Mouse (Mus musculus): Measurements from ENCODE around the gene Ttc8. TPM values are rescaled to one million over a fixed set of nuclear protein-coding genes. Genes with fewer than 3 reads are reported as not detected.

Ttc8 gene
- polyA plus RNA-seq, 1 experiment from 2014 or later, result 35.7 TPM

- H3K27me3 ChIP-seq (ENCODE audit: control insufficient read depth, insufficient read depth, low read length), result no peaks in the 10 kb centered on the region
- H3K4me3 ChIP-seq (ENCODE audit: low read depth, low read length), result no peak overlapping the region
- no peak overlapping the region for H3K27ac ChIP-seq (replicated peaks; ENCODE audit: low read depth, low read length)
- WGBS, result 89% methylated on average over 3 of the region's 3 CpGs
- no peak for DNase-seq (ENCODE audit: low spot score)
- H3K4me1 ChIP-seq (ENCODE audit: control insufficient read depth, insufficient read depth, low read length), result no peaks in the 10 kb centered on the region
- H3K9me3 ChIP-seq (ENCODE audit: control insufficient read depth, low read length), result no peaks in the 10 kb centered on the region
- H3K36me3 ChIP-seq (ENCODE audit: control insufficient read depth, insufficient read depth, low read length), result peaks cover 7% of the 10 kb centered on the region; the same call in 1 of the 2 replicates
- no peak overlapping the region for H3K4me2 ChIP-seq (ENCODE audit: low read depth, severe bottlenecking)
- H3K9ac ChIP-seq (ENCODE audit: low read length), result no peak overlapping the region
- no peak for ATAC-seq (ENCODE audit: insufficient number of reproducible peaks, low FRiP score, low TSS enrichment, low read depth)
Measured at GRCm38 (mm10) chr12:98981081-98981480, 60.7 kb downstream of the Ttc8 start.

- Histone ChIP-seq H3K27ac (replicated peaks; ENCODE audit: low read depth, low read length) (no peak overlapping the region), H3K9me3 (ENCODE audit: control insufficient read depth, low read length) (no peaks in the 10 kb centered on the region), H3K9ac (ENCODE audit: low read length) (no peak overlapping the region), H3K4me1 (ENCODE audit: control insufficient read depth, insufficient read depth, low read length) (no peaks in the 10 kb centered on the region), H3K4me3 (ENCODE audit: low read depth, low read length) (no peak overlapping the region), H3K36me3 (ENCODE audit: control insufficient read depth, insufficient read depth, low read length) (no peaks in the 10 kb centered on the region), H3K4me2 (ENCODE audit: low read depth, severe bottlenecking) (no peak overlapping the region), H3K27me3 (ENCODE audit: control insufficient read depth, insufficient read depth, low read length) (no peaks in the 10 kb centered on the region)
- WGBS, result 94% methylated on average over 2 of the region's 2 CpGs
- ATAC-seq (ENCODE audit: insufficient number of reproducible peaks, low FRiP score, low TSS enrichment, low read depth) (no peak), DNase-seq (ENCODE audit: low spot score) (no peak)
Measured at GRCm38 (mm10) chr12:98984785-98985184, 64.4 kb downstream of the Ttc8 start.

GRCm38 (mm10) chr12:98991076-98991829, 70.9 kb downstream of the Ttc8 start:
- Histone ChIP-seq H3K9me3 (ENCODE audit: control insufficient read depth, low read length) (no peaks in the 10 kb centered on the region), H3K4me2 (ENCODE audit: low read depth, severe bottlenecking) (no peak overlapping the region), H3K27me3 (ENCODE audit: control insufficient read depth, insufficient read depth, low read length) (no peaks in the 10 kb centered on the region), H3K36me3 (ENCODE audit: control insufficient read depth, insufficient read depth, low read length) (no peaks in the 10 kb centered on the region), H3K27ac (replicated peaks; ENCODE audit: low read depth, low read length) (no peak overlapping the region), H3K4me3 (ENCODE audit: low read depth, low read length) (no peak overlapping the region), H3K4me1 (ENCODE audit: control insufficient read depth, insufficient read depth, low read length) (no peaks in the 10 kb centered on the region), H3K9ac (ENCODE audit: low read length) (no peak overlapping the region)
- 88% methylated on average over 2 of the region's 2 CpGs for WGBS
- DNase-seq (ENCODE audit: low spot score), result no peak
- ATAC-seq (ENCODE audit: insufficient number of reproducible peaks, low FRiP score, low TSS enrichment, low read depth), result no peak

GRCm38 (mm10) chr12:98991830-98992216, 71.4 kb downstream of the Ttc8 start:
- H3K27me3 ChIP-seq (ENCODE audit: control insufficient read depth, insufficient read depth, low read length), result no peaks in the 10 kb centered on the region
- H3K9me3 ChIP-seq (ENCODE audit: control insufficient read depth, low read length), result no peaks in the 10 kb centered on the region
- H3K36me3 ChIP-seq (ENCODE audit: control insufficient read depth, insufficient read depth, low read length), result no peaks in the 10 kb centered on the region
- no peak overlapping the region for H3K27ac ChIP-seq (replicated peaks; ENCODE audit: low read depth, low read length)
- DNase-seq (ENCODE audit: low spot score) (no peak), ATAC-seq (ENCODE audit: insufficient number of reproducible peaks, low FRiP score, low TSS enrichment, low read depth) (no peak)
- no peak overlapping the region for H3K9ac ChIP-seq (ENCODE audit: low read length)
- 90% methylated on average over 3 of the region's 3 CpGs for WGBS
- no peaks in the 10 kb centered on the region for H3K4me1 ChIP-seq (ENCODE audit: control insufficient read depth, insufficient read depth, low read length)
- no peak overlapping the region for H3K4me2 ChIP-seq (ENCODE audit: low read depth, severe bottlenecking)
- no peak overlapping the region for H3K4me3 ChIP-seq (ENCODE audit: low read depth, low read length)

GRCm38 (mm10) chr12:98993736-98994135, 73.4 kb downstream of the Ttc8 start:
- no peaks in the 10 kb centered on the region for H3K36me3 ChIP-seq (ENCODE audit: control insufficient read depth, insufficient read depth, low read length)
- ATAC-seq (ENCODE audit: insufficient number of reproducible peaks, low FRiP score, low TSS enrichment, low read depth), result no peak
- no peak overlapping the region for H3K4me3 ChIP-seq (ENCODE audit: low read depth, low read length)
- no peaks in the 10 kb centered on the region for H3K27me3 ChIP-seq (ENCODE audit: control insufficient read depth, insufficient read depth, low read length)
- H3K9ac ChIP-seq (ENCODE audit: low read length), result no peak overlapping the region
- H3K9me3 ChIP-seq (ENCODE audit: control insufficient read depth, low read length), result no peaks in the 10 kb centered on the region
- 93% methylated on average over 2 of the region's 2 CpGs for WGBS
- no peak overlapping the region for H3K27ac ChIP-seq (replicated peaks; ENCODE audit: low read depth, low read length)
- H3K4me1 ChIP-seq (ENCODE audit: control insufficient read depth, insufficient read depth, low read length), result no peaks in the 10 kb centered on the region
- DNase-seq (ENCODE audit: low spot score), result no peak
- no peak overlapping the region for H3K4me2 ChIP-seq (ENCODE audit: low read depth, severe bottlenecking)

GRCm38 (mm10) chr12:98994366-98994765, 74.0 kb downstream of the Ttc8 start:
- H3K9ac ChIP-seq (ENCODE audit: low read length), result no peak overlapping the region
- H3K9me3 ChIP-seq (ENCODE audit: control insufficient read depth, low read length), result no peaks in the 10 kb centered on the region
- no peak overlapping the region for H3K27ac ChIP-seq (replicated peaks; ENCODE audit: low read depth, low read length)
- no peak overlapping the region for H3K4me2 ChIP-seq (ENCODE audit: low read depth, severe bottlenecking)
- 97% methylated on average over 3 of the region's 3 CpGs for WGBS
- no peaks in the 10 kb centered on the region for H3K36me3 ChIP-seq (ENCODE audit: control insufficient read depth, insufficient read depth, low read length)
- DNase-seq (ENCODE audit: low spot score) (no peak), ATAC-seq (ENCODE audit: insufficient number of reproducible peaks, low FRiP score, low TSS enrichment, low read depth) (no peak)
- no peak overlapping the region for H3K4me3 ChIP-seq (ENCODE audit: low read depth, low read length)
- no peaks in the 10 kb centered on the region for H3K27me3 ChIP-seq (ENCODE audit: control insufficient read depth, insufficient read depth, low read length)
- H3K4me1 ChIP-seq (ENCODE audit: control insufficient read depth, insufficient read depth, low read length), result no peaks in the 10 kb centered on the region

GRCm38 (mm10) chr12:98995881-98996280, 75.5 kb downstream of the Ttc8 start:
- H3K9ac ChIP-seq (ENCODE audit: low read length), result no peak overlapping the region
- H3K4me1 ChIP-seq (ENCODE audit: control insufficient read depth, insufficient read depth, low read length), result no peaks in the 10 kb centered on the region
- H3K36me3 ChIP-seq (ENCODE audit: control insufficient read depth, insufficient read depth, low read length), result no peaks in the 10 kb centered on the region
- no peak overlapping the region for H3K27ac ChIP-seq (replicated peaks; ENCODE audit: low read depth, low read length)
- no peaks in the 10 kb centered on the region for H3K9me3 ChIP-seq (ENCODE audit: control insufficient read depth, low read length)
- ATAC-seq (ENCODE audit: insufficient number of reproducible peaks, low FRiP score, low TSS enrichment, low read depth) (no peak), DNase-seq (ENCODE audit: low spot score) (no peak)
- H3K4me2 ChIP-seq (ENCODE audit: low read depth, severe bottlenecking), result no peak overlapping the region
- no peak overlapping the region for H3K4me3 ChIP-seq (ENCODE audit: low read depth, low read length)
- 88% methylated on average over 1 of the region's 1 CpGs for WGBS
- no peaks in the 10 kb centered on the region for H3K27me3 ChIP-seq (ENCODE audit: control insufficient read depth, insufficient read depth, low read length)

- Histone ChIP-seq H3K4me2 (ENCODE audit: low read depth, severe bottlenecking) (no peak overlapping the region), H3K27me3 (ENCODE audit: control insufficient read depth, insufficient read depth, low read length) (no peaks in the 10 kb centered on the region), H3K9me3 (ENCODE audit: control insufficient read depth, low read length) (no peaks in the 10 kb centered on the region), H3K9ac (ENCODE audit: low read length) (no peak overlapping the region), H3K4me1 (ENCODE audit: control insufficient read depth, insufficient read depth, low read length) (no peaks in the 10 kb centered on the region), H3K27ac (replicated peaks; ENCODE audit: low read depth, low read length) (no peak overlapping the region), H3K36me3 (ENCODE audit: control insufficient read depth, insufficient read depth, low read length) (no peaks in the 10 kb centered on the region), H3K4me3 (ENCODE audit: low read depth, low read length) (no peak overlapping the region)
- DNase-seq (ENCODE audit: low spot score), result no peak
- 50% methylated on average over 6 of the region's 6 CpGs for WGBS
- ATAC-seq (ENCODE audit: insufficient number of reproducible peaks, low FRiP score, low TSS enrichment, low read depth), result no peak
Measured at GRCm38 (mm10) chr12:98996581-98996988, 76.2 kb downstream of the Ttc8 start.

GRCm38 (mm10) chr12:98997046-98997445, 76.7 kb downstream of the Ttc8 start:
- H3K9ac ChIP-seq (ENCODE audit: low read length), result no peak overlapping the region
- no peaks in the 10 kb centered on the region for H3K27me3 ChIP-seq (ENCODE audit: control insufficient read depth, insufficient read depth, low read length)
- ATAC-seq (ENCODE audit: insufficient number of reproducible peaks, low FRiP score, low TSS enrichment, low read depth) (no peak), DNase-seq (ENCODE audit: low spot score) (no peak)
- H3K4me1 ChIP-seq (ENCODE audit: control insufficient read depth, insufficient read depth, low read length), result no peaks in the 10 kb centered on the region
- no peak overlapping the region for H3K4me3 ChIP-seq (ENCODE audit: low read depth, low read length)
- 93% methylated on average over 5 of the region's 5 CpGs for WGBS
- H3K36me3 ChIP-seq (ENCODE audit: control insufficient read depth, insufficient read depth, low read length), result no peaks in the 10 kb centered on the region
- H3K9me3 ChIP-seq (ENCODE audit: control insufficient read depth, low read length), result no peaks in the 10 kb centered on the region
- H3K27ac ChIP-seq (replicated peaks; ENCODE audit: low read depth, low read length), result no peak overlapping the region
- H3K4me2 ChIP-seq (ENCODE audit: low read depth, severe bottlenecking), result no peak overlapping the region
